Mouse (Mus musculus) forebrain, postnatal 0 days (tissue): ENCODE results near the gene Agl. TPM values are rescaled to one million over a fixed set of nuclear protein-coding genes. Genes with fewer than 3 reads are reported as not detected.

Experiments
- ATAC-seq: fragments of 200-750 bp; cut with Nextera tagmentation; 2 replicates; pipeline ENCODE4 v1.8.0; 2017; ENCODE audit warnings: mild to moderate bottlenecking, moderate library complexity
- DNase-seq: peaks from one replicate; pipeline ENCODE4 v3.0.0-alpha.2; 2015
- H3K27ac ChIP-seq: fragments of 300-500 bp; sonication (generic); 2 replicates; pipeline ENCODE4 v1.5.1; 2014; ENCODE audit warnings: low read depth, mild to moderate bottlenecking, antibody characterized with exemption, low read length, moderate library complexity, mixed read lengths
- H3K27me3 ChIP-seq: fragments of 300-500 bp; sonication (generic); 2 replicates; pipeline ENCODE4 v1.6.1; 2014; ENCODE audit warnings: mild to moderate bottlenecking, low read length, mixed read lengths; ENCODE audit not compliant: insufficient read depth
- H3K36me3 ChIP-seq: fragments of 300-500 bp; sonication (generic); 2 replicates; pipeline ENCODE4 v1.6.1; 2014; ENCODE audit warnings: mild to moderate bottlenecking, moderate library complexity; ENCODE audit not compliant: insufficient read depth
- H3K4me1 ChIP-seq: fragments of 300-500 bp; sonication (generic); 2 replicates; pipeline ENCODE4 v1.6.1; 2014; ENCODE audit warnings: antibody characterized with exemption; ENCODE audit not compliant: insufficient read depth
- H3K4me2 ChIP-seq: fragments of 300-500 bp; sonication (generic); 2 replicates; pipeline ENCODE4 v1.6.1; 2014; ENCODE audit warnings: low read depth, mild to moderate bottlenecking, moderate library complexity
- H3K4me3 ChIP-seq: fragments of 300-500 bp; sonication (generic); 2 replicates; pipeline ENCODE4 v1.5.1; 2014; ENCODE audit warnings: low read depth, low read length, mixed read lengths
- H3K9ac ChIP-seq: fragments of 300-500 bp; sonication (generic); 2 replicates; pipeline ENCODE4 v1.6.1; 2014; ENCODE audit warnings: mild to moderate bottlenecking
- H3K9me3 ChIP-seq: fragments of 300-500 bp; sonication (generic); 2 replicates; pipeline ENCODE4 v1.6.1; 2016; ENCODE audit warnings: low read length
- CTCF ChIP-seq: sonication (generic); IDR thresholded peaks from 2 replicates; pipeline ENCODE4 v1.5.1; 2016; ENCODE audit warnings: antibody characterized with exemption, control low read depth, low read depth
- whole genome bisulfite sequencing: fragments of 180-500 bp; shearing (Covaris S2); extraction: QIAGEN DNeasy Blood & Tissue Kit; methylation state at CpG from one replicate; pipeline ENCODE4 v1.1.7; 2014; 5-methylcytosine and 5-hydroxymethylcytosine counted together
- polyA plus RNA-seq: library from polyadenylated mRNA; unstranded; fragments of >200 nt; fragmentation: Nextera tagmentation; extraction: Ambion mirVana; gene quantifications from 2 replicates; pipeline ENCODE4 v1.2.1, GENCODE M21; 2015
- total RNA-seq: library from RNA; depleted of rRNA; stranded (reverse); fragments of >200 nt; gene quantifications from 2 replicates; pipeline ENCODE4 v1.2.3, GENCODE M21; 2014

The Agl gene
- total and polyA plus RNA-seq, 2 experiments from 2014 or later, result 9.0 to 17.5 TPM

- Histone ChIP-seq H3K36me3 (no peaks in the 10 kb centered on the region), H3K4me1 (0 out of 2 replicates have a peak, but pooled peaks cover 3% of the 10 kb centered on the region), H3K27ac (no peak overlapping the region), H3K9me3 (no peaks in the 10 kb centered on the region), H3K4me3 (no peak overlapping the region), H3K9ac (no peak overlapping the region), H3K4me2 (no peak overlapping the region), H3K27me3 (no peaks in the 10 kb centered on the region)
- DNase-seq (peak; percentile 22), ATAC-seq (peak; percentile 51)
- no peak for TF ChIP-seq CTCF
- 51% methylated on average over 2 of the region's 2 CpGs for WGBS
These were observed 78.3 kb downstream of the Agl start for GRCm38 (mm10) chr3:116729483-116730174.

GRCm38 (mm10) chr3:116726807-116727206 lies 81.2 kb downstream of the Agl start:
- Histone ChIP-seq H3K4me2 (no peak overlapping the region), H3K36me3 (no peaks in the 10 kb centered on the region), H3K27me3 (no peaks in the 10 kb centered on the region), H3K4me3 (no peak overlapping the region), H3K9me3 (no peaks in the 10 kb centered on the region), H3K4me1 (0 out of 2 replicates have a peak, but pooled peaks cover 3% of the 10 kb centered on the region), H3K9ac (no peak overlapping the region), H3K27ac (no peak overlapping the region)
- ATAC-seq, result no peak
- no peak for DNase-seq
- 74% methylated on average over 9 of the region's 9 CpGs for WGBS
- TF ChIP-seq CTCF, result no peak

- Histone ChIP-seq H3K9me3 (no peaks in the 10 kb centered on the region), H3K4me3 (no peak overlapping the region), H3K9ac (no peak overlapping the region), H3K4me1 (no peaks in the 10 kb centered on the region), H3K4me2 (no peak overlapping the region), H3K36me3 (no peaks in the 10 kb centered on the region), H3K27me3 (no peaks in the 10 kb centered on the region), H3K27ac (no peak overlapping the region)
- DNase-seq (no peak), ATAC-seq (no peak)
- 40% methylated on average over 10 of the region's 10 CpGs for WGBS
- no peak for TF ChIP-seq CTCF
These were observed 84.2 kb downstream of the Agl start for GRCm38 (mm10) chr3:116723496-116724481.

- ATAC-seq (no peak), DNase-seq (no peak)
- H3K27me3 ChIP-seq, result no peaks in the 10 kb centered on the region
- H3K4me1 ChIP-seq, result no peaks in the 10 kb centered on the region
- no peak overlapping the region for H3K27ac ChIP-seq
- H3K4me2 ChIP-seq, result no peak overlapping the region
- no peak overlapping the region for H3K4me3 ChIP-seq
- no peaks in the 10 kb centered on the region for H3K9me3 ChIP-seq
- WGBS, result 82% methylated on average over 4 of the region's 4 CpGs
- no peaks in the 10 kb centered on the region for H3K36me3 ChIP-seq
- TF ChIP-seq CTCF, result no peak
- H3K9ac ChIP-seq, result no peak overlapping the region
These were observed 85.0 kb downstream of the Agl start for GRCm38 (mm10) chr3:116722980-116723379.

GRCm38 (mm10) chr3:116718951-116719350 lies 89.0 kb downstream of the Agl start:
- no peaks in the 10 kb centered on the region for H3K36me3 ChIP-seq
- TF ChIP-seq CTCF, result no peak
- WGBS, result 85% methylated on average over 3 of the region's 3 CpGs
- no peaks in the 10 kb centered on the region for H3K9me3 ChIP-seq
- no peaks in the 10 kb centered on the region for H3K4me1 ChIP-seq
- no peak overlapping the region for H3K4me2 ChIP-seq
- H3K9ac ChIP-seq, result no peak overlapping the region
- H3K4me3 ChIP-seq, result no peak overlapping the region
- no peaks in the 10 kb centered on the region for H3K27me3 ChIP-seq
- DNase-seq, result no peak
- no peak overlapping the region for H3K27ac ChIP-seq
- no peak for ATAC-seq

- DNase-seq (no peak), ATAC-seq (no peak)
- no peak for TF ChIP-seq CTCF
- Histone ChIP-seq H3K4me2 (peak overlapping the region; percentile 90), H3K4me3 (peak overlapping the region; percentile 98), H3K9ac (peak overlapping the region; percentile 89; the same call in 1 of the 2 replicates), H3K9me3 (no peaks in the 10 kb centered on the region), H3K27ac (no peak overlapping the region), H3K4me1 (peaks cover 6% of the 10 kb centered on the region; the same call in 1 of the 2 replicates), H3K27me3 (no peaks in the 10 kb centered on the region), H3K36me3 (no peaks in the 10 kb centered on the region)
- 33% methylated on average over 5 of the region's 5 CpGs for WGBS
These were observed 94.9 kb downstream of the Agl start for GRCm38 (mm10) chr3:116713031-116713430.

GRCm38 (mm10) chr3:116712436-116712881 lies 95.5 kb downstream of the Agl start, which contains the start of gene Slc35a3:
Slc35a3 (minus strand) TSS chr3:116712831.
- ATAC-seq (peak; percentile 28; the same call in 1 of the 2 replicates), DNase-seq (no peak)
- no peaks in the 10 kb centered on the region for H3K27me3 ChIP-seq
- H3K36me3 ChIP-seq, result no peaks in the 10 kb centered on the region
- peak within 1 kb of the TSS; percentile 98 for H3K4me3 ChIP-seq
- H3K4me2 ChIP-seq, result peak within 1 kb of the TSS; percentile 90
- H3K27ac ChIP-seq, result peak within 1 kb of the TSS; percentile 40
- WGBS, result 3% methylated on average over 8 of the region's 8 CpGs
- H3K4me1 ChIP-seq, result peaks cover 6% of the 10 kb centered on the region; the same call in 1 of the 2 replicates
- TF ChIP-seq CTCF, result no peak
- peak within 1 kb of the TSS; percentile 89 for H3K9ac ChIP-seq
- no peaks in the 10 kb centered on the region for H3K9me3 ChIP-seq
